Mouse (Mus musculus) small intestine, adult 2 months (tissue): Measurements from ENCODE around the gene Smyd3.

Source experiments
- CTCF ChIP-seq: fragments of 200-500 bp; IDR thresholded peaks from 2 replicates; pipeline ENCODE4 v1.5.1; 2012; ENCODE audit warnings: low read depth, mild to moderate bottlenecking, control low read depth, inconsistent platforms, low read length, moderate library complexity, mixed read lengths; ENCODE audit not compliant: insufficient replicate concordance, insufficient read length; ENCODE audit errors: extremely low read depth
- POLR2A ChIP-seq: fragments of 200-500 bp; IDR thresholded peaks from 2 replicates; pipeline ENCODE4 v1.6.1; 2012; ENCODE audit warnings: low read depth, mild to moderate bottlenecking, control low read depth, inconsistent platforms, low read length, moderate library complexity

GRCm38 (mm10) chr1:179462376-179462775, 55.5 kb downstream of the Smyd3 start:
- no peak for TF ChIP-seq CTCF
- no peak for TF ChIP-seq POLR2A
